Mouse (Mus musculus) retina, adult 2 months (tissue): ENCODE results near the gene Gm17018.
"Not testable (repeated sequence)": the region's sequence is repeated elsewhere in the genome, so short reads cannot be mapped to it uniquely, and the experiment has no call there.

Source experiments
- DNase-seq: peaks from one replicate; pipeline ENCODE4 v3.0.0-alpha.2; 2012; ENCODE audit warnings: low read depth, low spot score

The Gm17018 gene

GRCm38 (mm10) chr19:45560153-45560890, at the start of gene Gm17018, which contains the start of gene Poll:
TSS of gene Gm17018 (plus strand) at chr19:45560615.
TSS of gene Poll (minus strand) at chr19:45560531.
- DNase-seq: peak; percentile 67

- no peak for DNase-seq
Observed at GRCm38 (mm10) chr19:45510680-45511079, 49.7 kb upstream of the Gm17018 start.

GRCm38 (mm10) chr19:45511406-45511805, 49.0 kb upstream of the Gm17018 start:
- no peak for DNase-seq

GRCm38 (mm10) chr19:45515341-45515740, 45.1 kb upstream of the Gm17018 start:
- DNase-seq: no peak

GRCm38 (mm10) chr19:45516264-45516663, 44.2 kb upstream of the Gm17018 start:
- no peak for DNase-seq

GRCm38 (mm10) chr19:45527382-45527781, 33.0 kb upstream of the Gm17018 start:
- no peak for DNase-seq

- no peak for DNase-seq
Observed at GRCm38 (mm10) chr19:45527931-45528534, 32.4 kb upstream of the Gm17018 start.

GRCm38 (mm10) chr19:45529294-45529693, 31.1 kb upstream of the Gm17018 start:
- DNase-seq: no peak

- DNase-seq: no peak
Observed at GRCm38 (mm10) chr19:45530200-45530995, 30.0 kb upstream of the Gm17018 start.

- DNase-seq: no peak
Observed at GRCm38 (mm10) chr19:45531554-45531953, 28.9 kb upstream of the Gm17018 start.

- DNase-seq: no peak
Observed at GRCm38 (mm10) chr19:45533617-45534016, 26.8 kb upstream of the Gm17018 start.

- DNase-seq: no peak
Observed at GRCm38 (mm10) chr19:45535214-45535735, 25.1 kb upstream of the Gm17018 start.

- no peak for DNase-seq
Observed at GRCm38 (mm10) chr19:45535929-45536328, 24.5 kb upstream of the Gm17018 start.

GRCm38 (mm10) chr19:45537505-45537904, 22.9 kb upstream of the Gm17018 start:
- peak; percentile 28 for DNase-seq

- DNase-seq: no peak
Observed at GRCm38 (mm10) chr19:45540657-45541408, 19.6 kb upstream of the Gm17018 start.

GRCm38 (mm10) chr19:45541409-45542041, 18.9 kb upstream of the Gm17018 start:
- no peak for DNase-seq

GRCm38 (mm10) chr19:45542061-45542460, 18.4 kb upstream of the Gm17018 start:
- DNase-seq: no peak

- DNase-seq: no peak
Observed at GRCm38 (mm10) chr19:45544152-45544924, 16.1 kb upstream of the Gm17018 start.

- DNase-seq: peak; percentile 56
Observed at GRCm38 (mm10) chr19:45544925-45545321, 15.5 kb upstream of the Gm17018 start.

GRCm38 (mm10) chr19:45548196-45548595, 12.2 kb upstream of the Gm17018 start:
- DNase-seq: not testable (repeated sequence)
